Mouse (Mus musculus) kidney, adult 2 months (tissue): ENCODE data around the gene Tyr.

Source experiments
- CTCF ChIP-seq: fragments of 200-500 bp; conservative IDR thresholded peaks from 2 replicates; pipeline ENCODE4 v1.5.1; 2011; ENCODE audit warnings: low read depth, mild to moderate bottlenecking, control low read depth, low read length, moderate library complexity, mixed read lengths; ENCODE audit not compliant: insufficient read depth, insufficient read length
- POLR2A ChIP-seq: fragments of 200-500 bp; IDR thresholded peaks from one replicate; pipeline ENCODE4 v1.6.1; 2011; ENCODE audit warnings: low read depth, low read length, control low read depth

DNA sequence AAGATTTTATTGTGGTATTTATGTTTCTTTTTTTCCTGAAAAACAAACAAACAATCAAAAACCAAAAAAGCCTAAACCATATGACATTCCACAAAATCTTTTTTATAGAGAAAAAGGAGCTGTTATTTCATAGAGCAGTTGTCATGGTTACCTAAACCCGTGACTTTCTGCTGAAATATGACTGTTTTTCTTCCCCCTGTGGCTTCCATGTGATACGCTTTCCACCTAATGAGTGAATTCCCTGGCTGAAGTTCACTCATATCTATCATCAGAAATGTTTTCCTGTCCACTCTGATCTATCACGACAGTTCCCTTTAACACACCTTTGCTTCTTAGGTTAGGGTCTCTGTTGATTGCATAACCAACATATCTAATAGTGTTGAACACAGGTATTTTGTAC lies 5.3 kb downstream of the Tyr start:
- TF ChIP-seq CTCF, result no peak
- TF ChIP-seq POLR2A, result no peak
